Mouse (Mus musculus) effector memory CD4-positive, alpha-beta T cell, adult 5 months (primary cell): Measurements from ENCODE around the gene Olfr1310. TPM values are rescaled to one million over a fixed set of nuclear protein-coding genes. Genes with fewer than 3 reads are reported as not detected.

Source experiments
- polyA plus RNA-seq: library from polyadenylated mRNA; unstranded; fragments of 100-300 nt; shearing (Covaris generic); gene quantifications from one replicate; pipeline ENCODE4 v1.2.1, GENCODE M21; 2017

Olfr1310 gene
- polyA plus RNA-seq, result not detected

GRCm38 (mm10) chr2:112012608-112013007, at the start of gene Olfr1310:
TSS of gene Olfr1310 (minus strand) at chr2:112012708.

GRCm38 (mm10) chr2:112050138-112050537, 37.6 kb upstream of the Olfr1310 start, which contains the start of gene Olfr1312:
TSS of gene Olfr1312 (minus strand) at chr2:112050238.

GRCm38 (mm10) chr2:112024312-112024711, 11.8 kb upstream of the Olfr1310 start, which contains the start of gene Olfr1311:
TSS of gene Olfr1311 (minus strand) at chr2:112024412.

DNA sequence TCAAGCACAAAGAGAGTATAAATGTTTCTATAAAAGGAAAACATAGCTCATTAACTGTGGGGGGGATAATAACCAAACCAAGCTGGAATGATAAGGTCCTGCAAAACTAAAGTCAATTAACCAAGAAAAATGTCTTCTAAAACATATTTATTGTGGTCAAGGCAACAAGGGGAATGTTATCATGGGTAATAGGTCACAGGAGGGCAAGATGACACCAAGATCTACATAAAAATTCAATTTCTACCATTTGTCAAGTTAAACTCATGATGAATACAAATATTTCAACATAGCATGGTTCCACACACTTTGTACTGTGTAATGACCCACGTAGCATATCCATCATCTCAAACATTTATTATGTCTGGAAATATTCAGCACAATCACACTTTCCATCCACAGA, 22.3 kb downstream of the Olfr1310 start, which contains the start of gene Olfr1309:
Gene Olfr1309, minus strand, starts transcription at position 101 of the 400 bp plus-strand sequence.

GRCm38 (mm10) chr2:111964844-111965243, 47.7 kb downstream of the Olfr1310 start, which contains the start of gene Olfr1308:
TSS of gene Olfr1308 (minus strand) at chr2:111964944.

Other genes starting within 250 kb of the Olfr1310 start
- not detected for gene Olfr1302, start 235.3 kb downstream of the Olfr1310 start, polyA plus RNA-seq
- gene Olfr1303, start 192.4 kb downstream of the Olfr1310 start, polyA plus RNA-seq, result not detected
- not detected for gene Olfr1305, start 135.6 kb downstream of the Olfr1310 start, polyA plus RNA-seq
- gene Olfr1306, start 96.4 kb downstream of the Olfr1310 start, polyA plus RNA-seq, result not detected
- gene Olfr1307, start 63.3 kb downstream of the Olfr1310 start, polyA plus RNA-seq, result 0.07 TPM
- not detected for gene Olfr1308, start 47.8 kb downstream of the Olfr1310 start, polyA plus RNA-seq
- gene Olfr1309, start 22.4 kb downstream of the Olfr1310 start, polyA plus RNA-seq, result not detected
- gene Olfr1311, start 11.7 kb upstream of the Olfr1310 start, polyA plus RNA-seq, result not detected
- 0.17 TPM for gene Olfr1312, start 37.5 kb upstream of the Olfr1310 start, polyA plus RNA-seq
- gene Olfr1313, start 65.1 kb upstream of the Olfr1310 start, polyA plus RNA-seq, result not detected
- not detected for gene Olfr1314, start 84.1 kb upstream of the Olfr1310 start, polyA plus RNA-seq
- gene Olfr1315-ps1, start 102.7 kb upstream of the Olfr1310 start, polyA plus RNA-seq, result not detected
- not detected for gene Olfr1316, start 122.3 kb upstream of the Olfr1310 start, polyA plus RNA-seq
- not detected for gene Olfr1317, start 127.6 kb upstream of the Olfr1310 start, polyA plus RNA-seq
- gene Olfr1318, start 141.5 kb upstream of the Olfr1310 start, polyA plus RNA-seq, result not detected
- gene Lpcat4, start 226.8 kb upstream of the Olfr1310 start, polyA plus RNA-seq, result 96.7 TPM
- not detected for gene Nutm1, start 246.6 kb upstream of the Olfr1310 start, polyA plus RNA-seq
- 131 TPM for gene Nop10, start 249.2 kb upstream of the Olfr1310 start, polyA plus RNA-seq